Mouse (Mus musculus) spleen, postnatal 14 days (tissue): ENCODE measurements around the gene Tlnrd1.
"Not testable (repeated sequence)": the region's sequence is repeated elsewhere in the genome, so short reads cannot be mapped to it uniquely, and the experiment has no call there.

ENCODE experiments used
- DNase-seq, 2 experiments: peaks; one replicate each; pipeline ENCODE4 v3.0.0; 2021 to 2022; ENCODE audit warnings: low spot score in 2 of 2

Gene Tlnrd1

DNA sequence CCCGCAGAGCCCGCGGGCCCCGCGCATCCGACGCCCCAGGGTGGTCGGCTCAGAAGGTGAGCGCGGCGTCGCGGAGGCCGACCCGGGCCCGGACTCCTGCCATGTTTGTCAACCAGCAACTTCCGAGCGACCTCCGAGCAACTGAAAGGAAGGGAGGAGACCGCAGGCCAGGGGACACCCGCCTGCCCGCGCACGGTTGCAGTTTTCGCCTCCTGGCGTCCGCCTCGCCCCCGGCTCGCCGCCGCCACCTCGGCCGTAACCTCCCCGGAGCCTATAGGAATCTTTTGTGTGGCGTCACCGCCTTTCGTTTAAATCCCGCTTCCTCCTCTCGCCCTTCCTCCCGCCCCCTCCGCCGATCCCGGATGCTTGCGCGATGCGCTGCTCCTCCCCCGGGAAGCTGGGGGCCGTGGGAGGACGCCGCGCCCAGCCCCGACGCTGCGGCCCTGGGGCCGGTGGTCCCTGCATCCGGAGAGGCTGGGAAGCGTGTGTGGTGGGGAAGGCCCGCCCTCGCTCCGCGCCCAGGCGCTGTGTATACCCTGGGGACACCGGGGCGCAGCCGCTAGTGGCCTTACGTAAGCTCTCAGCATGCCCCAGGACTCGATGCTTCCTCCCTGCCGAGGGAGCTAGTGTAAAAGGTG, at the start of gene Tlnrd1, which contains the start of gene Mesd:
TSS of gene Tlnrd1 (minus strand) at position 285 of the 638 bp plus-strand sequence.
TSS of gene Mesd (plus strand) at position 446 of the 638 bp plus-strand sequence.
- DNase-seq: peak; percentile 71 to 74

DNA sequence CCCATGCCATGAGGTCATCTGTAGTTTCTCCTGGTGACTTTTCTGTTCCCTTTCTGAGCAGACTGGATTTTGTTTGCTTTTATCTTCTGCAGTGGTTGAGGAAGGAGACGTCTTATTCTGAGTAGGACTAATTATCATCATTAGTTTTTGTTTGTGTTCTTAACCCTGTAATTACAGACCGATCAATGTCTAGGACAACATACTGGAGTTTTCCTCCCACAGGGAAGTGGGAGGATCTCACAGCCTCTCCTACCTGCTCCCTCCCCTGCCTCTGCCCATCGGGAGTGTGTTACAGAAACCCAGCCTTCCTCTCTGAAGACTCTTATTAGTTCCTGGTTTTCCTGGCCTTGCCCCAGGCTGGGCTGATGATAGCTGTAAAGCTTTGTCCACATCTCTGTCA, 37.5 kb upstream of the Tlnrd1 start:
- DNase-seq: no peak

DNA sequence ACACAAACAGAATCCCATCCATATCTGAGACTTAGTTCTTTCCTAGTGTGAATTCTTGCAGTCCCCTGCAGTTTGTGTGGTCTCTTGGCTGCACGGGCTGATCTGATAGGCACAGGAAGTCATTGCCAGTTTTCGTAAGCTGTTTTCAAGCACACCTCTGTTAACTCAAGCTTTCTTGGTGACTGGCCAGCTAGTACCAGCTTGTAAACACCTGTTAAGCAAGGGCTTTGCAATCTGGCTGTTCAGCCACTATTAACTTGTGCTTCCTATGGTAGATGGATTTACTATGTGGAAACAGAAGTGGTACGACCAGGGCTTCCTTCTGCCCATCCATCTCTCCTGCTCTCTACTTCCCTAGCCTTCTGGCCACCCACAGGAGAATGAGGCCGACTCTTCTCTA, 36.1 kb upstream of the Tlnrd1 start:
- no peak for DNase-seq

DNA sequence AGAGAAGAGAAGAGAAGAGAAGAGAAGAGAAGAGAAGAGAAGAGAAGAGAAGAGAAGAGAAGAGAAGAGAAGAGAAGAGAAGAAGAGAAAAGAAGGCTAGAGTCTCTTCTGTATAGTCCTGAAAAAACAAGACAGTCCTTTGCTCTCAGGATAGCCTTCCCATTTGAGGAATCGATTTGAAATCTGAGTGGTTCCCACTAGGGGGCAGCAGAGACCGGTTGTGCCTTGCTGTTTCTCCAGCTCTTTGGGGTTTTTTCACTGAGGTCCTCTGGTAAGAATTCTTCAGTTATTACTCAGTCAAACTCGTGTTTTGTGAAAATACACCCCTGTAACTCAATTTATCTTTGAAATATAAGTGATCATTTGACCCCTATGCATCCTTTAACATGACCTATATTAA, 30.5 kb upstream of the Tlnrd1 start:
- peak; percentile 47 to 71 for DNase-seq

DNA sequence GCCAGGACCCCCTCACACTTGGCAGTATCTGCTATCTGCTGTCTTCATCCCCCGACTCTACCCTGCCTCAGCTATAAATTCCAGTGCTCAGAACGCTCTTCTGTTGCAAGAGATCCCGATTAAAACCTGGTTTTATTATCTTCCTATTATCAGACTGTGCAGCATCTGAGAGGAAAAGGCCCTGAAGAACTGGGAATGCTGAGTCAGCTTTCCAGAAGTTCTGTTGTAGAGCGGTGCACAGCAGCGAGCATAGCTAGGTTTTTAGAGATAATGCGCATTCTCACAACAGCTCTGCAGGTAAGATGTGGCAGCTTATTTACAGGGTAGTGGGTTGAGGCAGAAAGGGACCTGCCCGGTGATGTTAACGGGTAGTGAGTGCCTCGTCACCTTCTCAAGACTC, 29.9 kb upstream of the Tlnrd1 start:
- DNase-seq: no peak

DNA sequence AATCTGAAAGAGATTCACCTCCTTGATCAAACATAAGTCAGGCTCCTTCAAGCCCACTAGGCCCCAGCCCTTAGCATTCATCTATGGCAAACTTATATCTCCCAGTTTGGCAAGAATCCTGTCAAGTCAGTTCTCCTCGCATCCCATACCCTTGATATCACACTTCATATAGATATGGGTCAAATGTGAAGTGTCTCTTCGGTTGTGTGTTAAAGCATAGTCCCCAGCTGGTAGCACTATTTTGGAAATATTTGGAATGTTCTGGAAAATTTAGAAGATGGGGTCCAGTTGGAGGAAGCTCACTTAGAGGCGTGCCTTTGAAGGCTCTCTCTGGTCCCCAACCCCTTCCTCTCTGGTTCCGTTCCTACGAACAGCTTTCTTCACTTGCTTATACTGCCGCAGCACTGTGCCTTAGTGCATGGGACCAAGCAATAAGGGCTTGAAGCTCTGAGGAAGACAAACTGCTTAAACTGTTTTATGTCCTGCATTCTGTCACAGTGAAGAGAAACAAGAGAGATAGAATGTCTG, 29.4 kb upstream of the Tlnrd1 start:
- DNase-seq: no peak

DNA sequence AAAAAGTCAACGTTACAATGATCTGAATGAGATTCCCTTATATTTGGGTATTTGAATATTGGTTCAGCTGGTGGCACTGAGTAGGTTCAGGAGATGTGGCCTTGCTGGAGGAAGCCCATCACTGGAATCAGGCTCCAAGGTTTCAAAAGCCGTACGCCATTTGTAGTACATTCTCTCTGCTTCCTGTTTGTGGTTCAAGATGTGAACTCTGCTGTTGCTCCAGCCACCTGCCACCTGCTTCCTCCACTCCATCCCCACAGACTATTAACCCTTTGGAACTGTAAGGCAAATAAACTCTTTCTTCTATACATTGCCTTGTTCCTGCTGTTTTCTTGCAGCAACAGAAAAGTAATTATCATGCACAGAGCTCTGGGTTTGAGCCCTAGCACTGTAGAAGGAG, 27.8 kb upstream of the Tlnrd1 start:
- no peak for DNase-seq

DNA sequence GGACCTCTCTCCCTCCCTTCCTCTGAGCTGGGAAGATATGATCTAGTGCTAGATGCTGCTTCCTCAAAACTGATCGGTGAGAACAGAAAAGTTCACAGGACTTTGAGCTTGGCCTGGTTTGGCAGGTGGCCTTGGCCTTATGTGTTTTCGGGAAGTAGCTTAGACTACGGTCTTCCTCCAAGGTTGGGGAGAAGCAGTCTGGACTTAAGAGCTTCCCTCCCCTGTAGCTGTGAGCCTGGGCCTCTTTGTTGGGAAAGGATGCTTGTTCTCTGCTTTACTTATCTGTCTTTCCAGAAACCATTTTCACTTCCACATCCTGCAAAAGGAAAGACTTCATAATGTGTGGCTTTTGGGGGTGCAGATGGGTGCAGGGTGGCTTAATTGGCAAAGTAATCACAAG, 20.7 kb upstream of the Tlnrd1 start:
- no peak for DNase-seq

DNA sequence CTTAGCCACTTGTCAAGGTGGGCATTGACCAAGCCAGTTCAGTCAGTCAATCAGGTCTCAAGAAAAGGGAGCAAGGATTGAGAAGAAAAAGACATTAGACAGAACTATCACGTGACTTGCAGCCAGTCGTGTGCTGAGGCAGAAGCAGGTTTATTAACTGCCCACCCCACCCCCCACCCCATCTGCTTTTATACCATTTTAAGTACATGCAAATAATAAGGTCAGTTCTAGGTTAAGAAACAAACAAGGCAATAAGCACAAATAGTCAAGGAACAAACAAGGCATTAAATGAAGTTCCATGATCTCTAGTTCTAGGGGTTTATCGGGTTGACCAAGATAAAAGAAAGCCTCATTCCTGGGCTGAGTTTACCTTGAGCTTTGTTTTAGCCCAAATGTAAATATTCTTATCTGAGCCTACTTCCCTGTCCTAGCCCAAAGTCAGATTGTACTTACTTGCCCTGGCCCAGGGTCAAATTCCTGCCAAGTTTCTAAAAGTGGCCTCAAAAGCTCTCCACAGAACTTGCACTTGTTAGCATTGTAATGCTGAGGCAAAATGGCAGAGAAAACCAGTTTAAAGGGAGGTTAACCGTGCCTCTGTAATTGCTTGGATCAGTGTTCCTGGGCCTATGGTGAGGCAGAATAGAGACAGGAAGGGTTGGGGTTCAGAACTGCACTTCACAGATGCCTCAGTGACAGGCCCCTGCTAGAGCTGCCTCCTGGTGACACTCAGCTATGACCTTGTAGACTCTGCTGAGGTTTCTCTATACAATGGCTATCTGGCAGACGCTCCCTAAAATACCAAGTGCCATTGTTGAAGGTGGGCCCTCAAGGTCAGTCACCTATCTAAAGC, 18.4 kb upstream of the Tlnrd1 start:
- DNase-seq: no peak

DNA sequence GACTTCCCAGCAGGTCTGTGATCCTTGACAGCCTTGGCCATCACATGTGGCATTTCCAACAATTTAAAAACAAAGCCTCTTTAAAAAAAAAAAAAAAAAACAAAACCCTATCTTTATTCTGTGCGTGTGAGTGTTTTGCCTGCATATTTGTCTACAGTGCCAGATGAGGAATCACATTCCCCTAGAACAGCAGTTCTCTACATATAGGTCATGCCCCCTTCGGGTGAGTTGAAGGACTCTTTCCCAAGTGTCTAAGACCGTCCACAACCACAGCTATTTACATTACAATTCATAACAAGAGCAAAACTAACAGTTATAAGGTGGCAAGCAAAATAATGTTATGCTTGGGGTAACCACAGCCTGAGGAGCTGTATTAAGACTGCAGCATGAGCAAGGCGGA, 17.3 kb upstream of the Tlnrd1 start:
- DNase-seq: no peak

DNA sequence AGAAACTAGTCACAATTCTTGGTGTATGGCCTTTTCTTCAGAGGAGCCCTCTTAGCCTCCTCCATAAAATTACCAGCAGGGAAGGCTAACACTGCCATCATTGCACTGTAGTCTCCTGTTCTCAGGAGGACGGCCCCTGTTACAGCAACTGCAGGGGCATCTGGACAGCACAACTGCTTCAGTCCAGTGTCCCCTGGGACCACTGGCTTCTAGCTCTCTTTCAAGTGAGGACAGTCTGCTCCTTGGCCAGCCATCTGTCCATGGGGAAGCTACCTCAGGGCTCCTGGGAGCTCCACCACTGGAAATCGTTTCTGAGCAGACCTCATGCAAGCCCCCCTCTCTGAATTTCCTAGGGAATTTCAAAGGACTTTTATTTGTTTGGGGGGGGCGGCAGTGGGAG, 16.4 kb upstream of the Tlnrd1 start:
- no peak for DNase-seq

DNA sequence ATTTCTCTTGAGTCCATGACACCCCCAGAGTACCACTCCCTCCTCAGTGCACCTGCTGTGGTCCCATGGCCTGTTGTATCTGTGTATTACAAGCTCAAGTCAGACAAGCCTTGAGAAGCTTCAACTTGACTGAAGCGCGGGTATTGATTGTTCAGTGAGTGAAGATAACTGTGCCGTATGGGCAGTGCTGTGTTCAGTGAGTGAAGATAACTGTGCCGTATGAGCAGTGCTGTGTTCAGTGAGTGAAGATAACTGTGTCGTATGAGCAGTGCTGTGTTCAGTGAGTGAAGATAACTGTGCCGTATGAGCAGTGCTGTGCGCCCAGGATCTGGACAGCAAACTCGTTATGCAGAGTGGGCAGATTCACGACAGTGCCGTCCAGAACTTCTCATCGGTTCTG, 14.2 kb upstream of the Tlnrd1 start:
- no peak for DNase-seq

DNA sequence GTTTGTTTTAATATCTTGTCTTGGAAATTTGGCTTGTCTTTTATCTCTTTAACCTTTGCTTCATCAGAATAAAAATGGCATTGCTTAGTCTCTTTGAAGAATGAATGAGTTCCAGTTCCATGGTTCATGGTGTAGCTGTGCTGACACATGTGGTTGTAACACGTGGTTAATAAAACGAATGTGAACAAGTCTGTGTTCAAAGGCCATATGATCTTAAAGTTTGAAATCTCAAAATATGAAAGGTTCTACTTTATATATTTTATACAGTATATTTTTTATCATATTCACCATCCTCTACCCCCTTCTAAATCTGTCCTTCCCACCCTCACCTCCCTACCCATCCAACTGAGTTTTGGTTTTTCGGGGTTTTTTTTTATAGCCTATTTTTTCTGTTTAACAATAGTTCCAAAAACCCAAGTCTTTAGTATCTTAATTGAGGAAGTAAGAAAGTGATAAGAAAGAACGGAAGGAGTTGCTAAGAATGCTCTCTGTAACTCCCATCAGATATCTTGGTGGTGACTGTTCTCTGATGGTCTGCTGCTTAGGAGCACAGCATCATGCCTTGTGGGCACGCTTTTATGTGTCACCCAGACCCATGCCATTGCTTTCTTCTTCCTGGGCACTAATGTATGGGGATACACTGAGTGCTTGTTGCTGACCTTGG, 12.1 kb upstream of the Tlnrd1 start:
- no peak for DNase-seq

DNA sequence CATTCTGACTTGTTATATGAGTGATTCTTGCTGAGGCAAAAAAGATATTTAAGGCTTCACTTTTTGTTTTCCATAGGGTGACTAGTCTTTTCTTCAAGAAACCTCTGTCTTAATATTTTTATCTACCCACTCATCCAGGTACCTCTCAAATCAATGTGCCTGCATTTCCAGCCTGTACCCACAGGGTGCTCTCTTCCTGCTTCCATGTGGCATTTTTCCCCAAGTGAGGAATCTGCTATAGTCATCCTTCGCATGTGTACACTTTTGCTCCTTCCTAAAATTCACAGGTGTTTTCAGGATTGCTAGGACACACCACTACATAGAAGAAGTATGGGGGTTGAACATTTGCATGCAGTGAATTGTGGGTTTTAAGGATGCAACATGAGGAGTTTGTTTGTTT, 10.2 kb upstream of the Tlnrd1 start:
- DNase-seq: no peak

DNA sequence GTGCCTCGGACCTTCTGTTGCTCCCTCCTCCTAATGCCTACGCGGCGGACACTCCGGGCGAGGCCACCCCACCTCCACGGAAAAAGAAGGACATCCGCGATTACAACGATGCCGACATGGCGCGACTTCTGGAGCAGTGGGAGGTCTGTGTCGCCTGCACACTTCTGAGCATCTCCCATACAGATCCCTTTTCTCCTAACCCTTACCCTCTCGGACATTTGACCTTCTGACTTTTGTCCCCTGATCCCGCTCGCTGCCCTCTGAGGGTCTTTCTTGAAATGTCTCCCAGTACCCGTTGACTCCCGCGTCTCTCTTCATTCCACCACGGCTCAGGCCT, 8.2 kb upstream of the Tlnrd1 start:
- DNase-seq: no peak

DNA sequence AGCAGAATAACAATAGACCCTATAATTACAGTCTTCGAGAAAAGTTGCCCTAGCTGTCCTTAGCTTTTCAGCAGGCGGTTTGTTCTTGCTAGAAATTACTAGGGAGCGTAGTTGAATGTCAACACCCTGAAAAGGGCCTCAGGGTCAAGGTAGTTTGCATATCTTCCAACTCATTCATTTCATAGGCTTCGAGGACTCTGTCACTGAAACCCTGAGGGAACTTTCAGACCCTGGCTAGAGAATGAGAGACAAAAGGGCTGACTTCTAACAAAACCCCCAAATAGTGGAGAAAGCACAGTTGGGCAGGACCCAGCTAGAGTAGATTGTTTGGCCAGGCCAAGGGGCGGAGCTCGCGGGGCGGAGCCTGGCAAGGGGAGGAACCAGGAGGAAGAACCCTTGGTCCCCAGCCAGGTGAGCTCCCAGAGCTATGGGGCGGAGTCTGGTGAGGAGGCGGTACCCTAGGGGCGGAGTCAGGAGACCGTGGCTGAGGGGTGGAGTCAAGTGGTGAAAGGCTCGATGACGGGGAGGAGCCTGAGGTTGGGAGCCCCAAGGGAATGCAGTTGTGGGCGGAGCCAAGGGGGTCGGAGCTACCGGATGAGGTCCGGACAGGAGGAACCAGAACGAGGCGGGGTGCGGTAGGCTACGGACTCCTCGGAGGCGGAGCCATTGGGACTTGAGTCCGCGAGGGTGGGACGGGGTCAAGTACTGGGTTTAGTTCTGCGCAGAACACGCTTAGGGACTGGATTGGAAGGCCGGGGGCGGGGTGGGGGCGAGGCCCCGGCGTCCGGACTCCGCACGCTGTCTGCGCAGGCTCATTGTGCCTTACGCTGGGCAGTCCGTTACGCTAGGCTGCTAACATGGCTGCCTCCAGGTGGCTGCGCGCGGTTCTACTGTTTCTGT, 7.6 kb upstream of the Tlnrd1 start:
- peak; percentile 100 for DNase-seq

DNA sequence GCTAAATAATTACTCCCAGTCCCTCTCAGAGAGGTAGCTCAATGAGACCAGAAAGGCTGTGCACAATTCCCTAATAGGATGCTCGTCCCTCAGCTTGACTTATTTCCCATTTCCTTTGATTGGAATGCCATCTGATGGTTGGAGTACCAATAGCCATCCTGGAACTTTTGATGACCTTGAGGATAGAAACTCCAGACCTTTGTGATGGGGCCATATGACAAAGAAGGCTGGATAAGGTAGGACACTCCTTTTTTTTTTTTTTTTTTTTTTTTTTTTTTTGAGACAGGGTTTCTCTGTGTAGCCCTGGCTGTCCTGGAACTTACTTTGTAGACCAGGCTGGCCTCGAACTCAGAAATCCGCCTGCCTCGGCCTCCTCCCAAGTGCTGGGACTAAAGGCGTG, 5.8 kb upstream of the Tlnrd1 start:
- DNase-seq: not testable (repeated sequence)

DNA sequence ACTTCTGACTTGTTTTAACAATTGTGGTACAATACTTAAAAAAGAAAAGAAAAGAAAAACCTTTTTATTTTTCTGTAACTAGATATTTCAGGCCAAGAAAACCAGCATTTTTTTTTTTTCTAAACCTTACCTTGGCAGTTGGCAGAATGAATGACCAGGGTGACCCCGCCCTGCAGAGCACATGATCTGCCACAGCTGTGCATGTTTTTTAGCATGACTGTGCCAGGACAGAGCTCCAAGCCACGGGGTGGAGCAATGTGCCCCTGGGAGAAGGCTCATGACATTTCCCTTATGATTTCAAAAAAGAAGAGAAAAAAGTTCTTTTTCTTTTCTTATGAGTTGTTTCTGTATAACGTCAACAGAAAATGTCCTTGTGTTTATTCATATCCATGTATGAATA, 5.3 kb upstream of the Tlnrd1 start:
- peak in 1 of 2 experiments; percentile 20 for DNase-seq

DNA sequence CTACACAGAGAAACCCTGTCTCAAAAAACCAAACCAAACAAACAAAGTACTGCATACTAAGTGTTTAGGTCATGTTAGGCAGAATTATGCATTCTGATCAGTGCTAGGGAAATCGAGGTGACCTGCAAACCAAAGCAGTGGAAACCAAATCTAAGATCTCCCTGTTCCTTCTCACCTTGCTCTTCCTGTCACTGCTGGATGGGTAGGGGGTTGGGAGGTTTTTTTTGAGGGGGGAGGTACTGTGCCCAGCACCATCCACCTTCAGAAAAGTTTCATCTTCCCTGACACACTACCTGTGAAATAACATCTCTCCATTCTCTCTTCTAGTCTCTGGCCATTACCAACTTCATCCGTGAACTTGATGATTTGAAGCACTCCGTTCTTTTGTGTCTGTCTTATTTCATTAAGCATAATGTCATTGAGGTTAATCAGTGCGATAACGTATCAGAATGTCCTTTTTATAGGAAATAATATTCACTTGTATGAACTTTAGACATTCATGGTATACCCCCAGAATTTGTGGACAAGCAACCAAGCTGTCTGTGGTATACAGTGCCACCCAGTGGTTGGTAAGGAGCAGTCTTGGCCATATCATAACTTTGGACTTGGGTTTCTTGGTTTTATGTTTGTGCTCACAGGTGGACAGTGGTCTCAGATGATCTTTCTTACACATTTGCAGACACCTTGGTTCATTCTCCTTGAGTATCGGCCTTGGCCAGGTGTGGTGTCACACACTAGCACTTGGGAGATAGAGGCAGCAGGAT, 2.4 kb upstream of the Tlnrd1 start:
- DNase-seq: peak in 1 of 2 experiments; percentile 20

DNA sequence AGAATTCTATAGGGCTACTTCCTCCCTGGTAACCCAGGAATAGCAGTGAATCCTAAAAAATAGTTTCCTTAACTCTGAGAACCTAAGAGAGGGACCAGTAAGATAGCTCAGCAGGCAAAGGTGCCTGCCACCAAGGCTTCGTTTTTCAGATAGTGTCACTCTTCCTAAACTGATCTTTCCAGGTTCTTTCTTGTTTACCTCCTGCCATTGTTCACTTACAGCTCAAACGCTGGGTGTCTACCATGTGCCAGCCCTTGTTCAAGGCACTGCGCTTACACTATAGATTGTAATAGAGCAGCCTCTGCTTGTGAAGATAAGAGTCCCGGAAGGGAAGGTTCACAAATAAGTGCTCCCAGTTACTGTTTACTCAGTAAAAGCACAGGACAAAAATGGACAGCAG, 1.7 kb upstream of the Tlnrd1 start:
- DNase-seq: no peak
